Mouse (Mus musculus) right cerebral cortex, postnatal 4 days (tissue): ENCODE data around the gene Edaradd.
A peak's percentile ranks its signal among the peaks of the same experiment; 100 is the strongest.

Experiments used
- DNase-seq: peaks from one replicate; pipeline ENCODE4 v3.0.0-alpha.2; 2022

Edaradd gene

DNA sequence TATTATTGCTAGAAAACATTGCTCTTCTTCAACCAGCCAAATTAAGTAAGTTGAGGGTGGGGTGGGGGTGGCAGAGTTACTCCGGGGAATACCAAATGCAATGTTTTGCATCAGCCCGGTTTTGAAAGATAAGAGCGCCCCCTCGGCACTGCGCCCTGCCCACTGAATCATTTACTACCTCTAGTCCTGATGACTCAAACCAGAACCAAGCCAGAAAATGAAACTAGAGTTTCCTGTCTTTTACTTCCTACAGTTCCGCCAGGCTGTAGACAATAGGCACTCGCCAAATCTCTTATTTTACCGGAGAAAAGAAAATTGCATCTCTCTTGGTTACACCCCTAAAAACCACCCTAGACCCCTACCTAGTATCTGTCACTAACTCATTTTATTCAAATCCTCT, 59.8 kb downstream of the Edaradd start:
- DNase-seq: peak; percentile 37

DNA sequence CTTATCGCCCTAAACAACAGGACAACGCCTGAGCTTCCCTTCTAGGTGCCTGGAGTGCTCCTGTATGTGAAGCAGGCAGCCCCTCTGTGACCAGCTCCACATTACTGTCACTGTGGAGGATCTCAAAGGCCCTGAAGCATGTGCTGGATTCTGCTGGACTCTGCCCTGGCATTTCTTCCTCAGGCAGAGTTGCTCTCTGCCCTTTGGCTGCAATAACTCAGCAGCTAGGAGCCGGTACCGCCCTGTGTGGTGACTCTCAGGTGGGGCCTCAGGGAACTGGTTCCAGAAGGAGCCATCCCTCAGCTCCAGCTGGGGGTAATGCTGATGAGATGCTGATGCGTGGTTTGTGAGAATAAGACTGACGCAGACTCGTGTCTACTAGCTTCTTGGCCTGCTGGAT, 63.5 kb downstream of the Edaradd start:
- no peak for DNase-seq

GRCm38 (mm10) chr13:12454686-12455390, 65.4 kb downstream of the Edaradd start:
- DNase-seq: no peak

- DNase-seq: no peak
Measured at GRCm38 (mm10) chr13:12453150-12453549, 67.1 kb downstream of the Edaradd start.

- no peak for DNase-seq
Measured at GRCm38 (mm10) chr13:12442008-12442587, 78.1 kb downstream of the Edaradd start.

DNA sequence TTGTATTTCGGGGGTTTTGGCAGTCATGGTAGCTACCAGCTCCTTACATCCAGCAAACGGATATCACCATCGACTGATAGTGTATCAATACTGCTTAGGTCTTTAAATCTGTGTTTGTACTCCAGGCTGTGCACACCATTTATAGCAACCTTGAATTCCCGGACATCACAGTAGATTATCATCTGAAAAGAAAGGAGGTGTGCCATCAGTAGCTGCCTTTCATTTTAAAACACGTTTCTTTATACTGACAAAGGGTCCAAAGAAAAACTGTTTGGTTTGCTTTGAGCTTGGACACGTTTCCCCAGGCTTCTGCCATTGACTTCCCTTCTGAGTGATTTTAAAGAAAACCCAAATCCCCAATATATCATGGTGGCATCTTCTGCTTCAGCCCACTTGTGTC, 79.4 kb downstream of the Edaradd start:
- no peak for DNase-seq

- no peak for DNase-seq
Measured at GRCm38 (mm10) chr13:12439586-12439985, 80.7 kb downstream of the Edaradd start.

- DNase-seq: no peak
Measured at GRCm38 (mm10) chr13:12433843-12434242, 86.4 kb downstream of the Edaradd start.

DNA sequence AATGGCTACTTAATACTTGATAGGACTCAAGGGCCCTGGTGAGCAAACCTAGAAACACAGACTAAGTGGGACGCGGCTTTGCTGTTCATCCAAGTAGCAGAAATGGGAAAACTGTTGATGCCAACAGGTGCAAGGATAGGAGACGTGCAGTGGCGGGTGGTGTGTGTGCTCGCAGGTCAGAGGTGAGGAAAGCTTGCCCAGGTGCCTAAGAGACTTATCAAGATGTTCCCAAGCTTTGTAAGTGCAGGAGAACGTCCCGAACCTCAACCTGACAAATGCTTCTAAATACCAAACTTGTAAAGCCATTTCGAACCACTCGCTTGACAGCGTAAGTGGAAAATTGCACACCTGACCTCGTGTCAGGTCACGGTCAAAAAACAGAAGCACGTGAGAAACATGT, 91.7 kb downstream of the Edaradd start:
- DNase-seq: no peak
